Comparison of ENCODE assay signal across 9 mouse cellular contexts in genomic region chr13:44484582-44485329, GRCm38 (mm10).
DNase-seq lines count a peak whose midpoint lies in the region; ATAC-seq lines count a peak whose summit lies in the region.
"Had no signal": no experiment of that assay in that cellular context is flagged by ENCODE, and none has a peak within 500 bp of the region (broad histone marks: within the 10 kb centered on the region; RNA-seq: fewer than 3 reads in every experiment).

No protein-coding gene starts in this region.

- H3K9ac ChIP-seq in hindbrain, embryonic 15.5 days = no peak overlapping the region
- no peak overlapping the region for H3K9ac ChIP-seq in hindbrain, embryonic 11.5 days (ENCODE audit: low read depth, low read length)
- no peak overlapping the region for H3K9ac ChIP-seq in intestine, embryonic 15.5 days
- H3K9ac ChIP-seq: neural tube, embryonic 12.5 days had no signal

- 60% methylated on average over 14 of the region's 14 CpGs for WGBS in hindbrain, embryonic 15.5 days
- WGBS in hindbrain, embryonic 11.5 days = 81% methylated on average over 14 of the region's 14 CpGs
- WGBS in macrophage (ENCODE audit: missing documents) = 69% methylated on average over 14 of the region's 14 CpGs
- WGBS in intestine, embryonic 15.5 days = 52% methylated on average over 14 of the region's 14 CpGs

- no peaks in the 10 kb centered on the region for H3K36me3 ChIP-seq in hindbrain, embryonic 15.5 days
- H3K36me3 ChIP-seq in hindbrain, embryonic 11.5 days (ENCODE audit: control insufficient read depth, insufficient read depth, low read length) = no peaks in the 10 kb centered on the region
- no peaks in the 10 kb centered on the region for H3K36me3 ChIP-seq in macrophage (ENCODE audit: inconsistent target)
- H3K36me3 ChIP-seq in intestine, embryonic 15.5 days = no peaks in the 10 kb centered on the region
- H3K36me3 ChIP-seq: neural tube, embryonic 12.5 days had no signal

- H3K4me3 ChIP-seq in hindbrain, embryonic 15.5 days = no peak overlapping the region
- no peak overlapping the region for H3K4me3 ChIP-seq in hindbrain, embryonic 11.5 days (ENCODE audit: low read depth, low read length)
- no peak overlapping the region for H3K4me3 ChIP-seq in macrophage (ENCODE audit: inconsistent target)
- no peak overlapping the region for H3K4me3 ChIP-seq in intestine, embryonic 15.5 days (replicated peaks)
- H3K4me3 ChIP-seq: neural tube, embryonic 12.5 days had no signal

- H3K27me3 ChIP-seq in hindbrain, embryonic 15.5 days = no peaks in the 10 kb centered on the region
- H3K27me3 ChIP-seq in hindbrain, embryonic 11.5 days (ENCODE audit: control insufficient read depth, insufficient read depth, low read length) = no peaks in the 10 kb centered on the region; the same call in 1 of the 2 replicates
- H3K27me3 ChIP-seq in intestine, embryonic 15.5 days (replicated peaks) = no peaks in the 10 kb centered on the region
- H3K27me3 ChIP-seq: neural tube, embryonic 12.5 days had no signal

- peaks cover 7% of the 10 kb centered on the region for H3K4me1 ChIP-seq in hindbrain, embryonic 15.5 days (replicated peaks)
- H3K4me1 ChIP-seq in hindbrain, embryonic 11.5 days (replicated peaks; ENCODE audit: control insufficient read depth, insufficient read depth, low read length) = no peaks in the 10 kb centered on the region
- H3K4me1 ChIP-seq in intestine, embryonic 15.5 days (replicated peaks) = peaks cover 6% of the 10 kb centered on the region; the same call in 1 of the 2 replicates
- H3K4me1 ChIP-seq: neural tube, embryonic 12.5 days had no signal

- H3K27ac ChIP-seq in hindbrain, embryonic 15.5 days (replicated peaks) = 0 out of 2 replicates have a peak overlapping the region, but pooled peaks have one; percentile 9
- H3K27ac ChIP-seq in hindbrain, embryonic 11.5 days (ENCODE audit: low read depth, low read length) = no peak overlapping the region
- peak overlapping the region; percentile 66 for H3K27ac ChIP-seq in macrophage
- H3K27ac ChIP-seq in intestine, embryonic 15.5 days = no peak overlapping the region
- H3K27ac ChIP-seq: neural tube, embryonic 12.5 days had no signal

- H3K79me2 ChIP-seq in macrophage (ENCODE audit: inconsistent target) = peaks cover 2% of the 10 kb centered on the region; the same call in 1 of the 2 replicates

- DNase-seq in hindbrain, embryonic 11.5 days (ENCODE audit: low spot score) = no peak
- peak; percentile 7 to 13 for DNase-seq in right cerebral cortex, adult 2 months (ENCODE audit: low spot score in 2 of 2)
- DNase-seq in right cerebral cortex, postnatal 14 days = no peak
- peak; percentile 74 for DNase-seq in cerebellum, adult 9-10 months
- DNase-seq in adrenal gland, postnatal 10 days = no peak

- no peak for ATAC-seq in hindbrain, embryonic 15.5 days (ENCODE audit: low FRiP score, low read depth)
- ATAC-seq in hindbrain, embryonic 11.5 days (ENCODE audit: low FRiP score) = no peak
- no peak for ATAC-seq in intestine, embryonic 15.5 days

- no peak overlapping the region for H3K4me2 ChIP-seq in hindbrain, embryonic 15.5 days
- H3K4me2 ChIP-seq in hindbrain, embryonic 11.5 days (replicated peaks; ENCODE audit: low read depth, low read length) = no peak overlapping the region
- no peak overlapping the region for H3K4me2 ChIP-seq in intestine, embryonic 15.5 days (replicated peaks)
- H3K4me2 ChIP-seq: neural tube, embryonic 12.5 days had no signal

- H3K9me3 ChIP-seq in hindbrain, embryonic 15.5 days = no peaks in the 10 kb centered on the region
- H3K9me3 ChIP-seq in hindbrain, embryonic 11.5 days (ENCODE audit: control insufficient read depth, low read length) = no peaks in the 10 kb centered on the region
- H3K9me3 ChIP-seq in intestine, embryonic 15.5 days = no peaks in the 10 kb centered on the region
- H3K9me3 ChIP-seq: neural tube, embryonic 12.5 days had no signal

Comparison
In these comparisons a context has a peak if more than half of its experiments do, and no peak if none do; other contexts are left out.
1. H3K27ac ChIP-seq: peak in hindbrain, embryonic 15.5 days (single experiment) and macrophage (single experiment); none in hindbrain, embryonic 11.5 days (single experiment) and intestine, embryonic 15.5 days (single experiment).
2. DNase-seq: peak in right cerebral cortex, adult 2 months (2 of 2) and cerebellum, adult 9-10 months (single experiment); none in hindbrain, embryonic 11.5 days (single experiment), right cerebral cortex, postnatal 14 days (single experiment) and adrenal gland, postnatal 10 days (single experiment).